Mouse (Mus musculus): ENCODE measurements around the gene Atg5. TPM values are rescaled to one million over a fixed set of nuclear protein-coding genes. Genes with fewer than 3 reads are reported as not detected.

Gene Atg5
- total RNA-seq, 1 experiment from 2014 or later, result 36.6 TPM

DNA sequence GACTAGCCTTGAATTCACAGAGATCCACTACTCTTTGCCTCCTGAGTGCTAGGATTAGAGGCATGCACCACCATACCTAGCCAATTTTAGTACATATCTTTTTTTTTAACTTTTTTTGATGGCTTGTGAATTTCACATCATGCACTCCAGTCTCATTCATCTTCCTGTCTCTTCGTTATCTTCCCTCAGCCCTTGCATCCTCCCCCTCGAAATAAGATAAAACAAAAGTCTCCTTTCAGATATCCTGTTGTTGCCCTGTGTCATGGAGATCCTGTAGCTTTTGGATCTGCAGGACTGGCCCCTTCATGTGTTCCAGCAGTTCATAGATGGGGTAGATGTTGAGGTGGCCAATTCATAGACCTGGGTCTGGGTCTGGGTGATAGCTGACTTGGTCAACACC is 106.5 kb downstream of the Atg5 start:
- no peak for ATAC-seq (replicated peaks; ENCODE audit: insufficient number of reproducible peaks, low FRiP score, low TSS enrichment, poor library complexity, severe bottlenecking)

DNA sequence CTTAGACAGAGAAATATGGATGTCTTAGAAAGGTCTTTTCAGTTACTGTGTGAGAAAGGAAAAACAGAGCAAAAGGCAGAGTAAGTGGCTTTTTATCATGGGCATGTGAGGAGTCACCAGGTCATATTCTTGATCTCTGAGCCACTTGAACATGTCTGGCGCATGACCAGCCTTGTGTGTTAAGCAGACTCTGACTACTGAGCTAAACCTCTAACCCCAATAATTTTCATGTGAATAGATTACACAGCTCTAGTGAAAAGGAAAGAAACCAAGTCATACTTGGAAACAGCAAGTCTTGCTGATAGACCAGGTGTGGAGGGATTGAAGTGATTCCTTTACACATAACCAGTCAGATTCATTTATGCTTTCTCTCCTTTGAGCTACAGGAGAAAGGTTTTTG is 107.3 kb downstream of the Atg5 start:
- no peak for ATAC-seq (replicated peaks; ENCODE audit: insufficient number of reproducible peaks, low FRiP score, low TSS enrichment, poor library complexity, severe bottlenecking)

DNA sequence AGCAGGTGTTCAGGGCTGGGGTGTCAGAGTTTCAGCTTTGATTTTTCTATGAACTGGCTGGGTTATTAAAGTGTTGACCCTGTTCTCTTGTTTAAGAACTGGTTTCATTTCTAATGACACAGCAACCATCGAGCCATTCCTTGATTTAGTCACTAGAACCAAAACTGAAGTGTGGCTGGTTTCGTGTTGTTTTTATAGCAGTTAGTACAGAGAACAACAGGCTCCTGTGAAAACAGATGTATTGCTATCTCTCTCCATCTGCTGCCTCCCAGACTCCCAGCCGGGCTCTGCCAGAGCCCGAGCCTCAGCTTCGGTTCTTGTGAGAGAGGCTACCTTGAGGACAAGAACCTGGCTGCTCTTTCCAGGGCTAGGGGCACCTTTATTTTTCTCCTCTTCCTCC is 109.7 kb downstream of the Atg5 start:
- no peak for ATAC-seq (replicated peaks; ENCODE audit: insufficient number of reproducible peaks, low FRiP score, low TSS enrichment, poor library complexity, severe bottlenecking)

- ATAC-seq (replicated peaks; ENCODE audit: insufficient number of reproducible peaks, low FRiP score, low TSS enrichment, poor library complexity, severe bottlenecking), result no peak
Measured at GRCm38 (mm10) chr10:44378403-44378802, 110.2 kb downstream of the Atg5 start.

DNA sequence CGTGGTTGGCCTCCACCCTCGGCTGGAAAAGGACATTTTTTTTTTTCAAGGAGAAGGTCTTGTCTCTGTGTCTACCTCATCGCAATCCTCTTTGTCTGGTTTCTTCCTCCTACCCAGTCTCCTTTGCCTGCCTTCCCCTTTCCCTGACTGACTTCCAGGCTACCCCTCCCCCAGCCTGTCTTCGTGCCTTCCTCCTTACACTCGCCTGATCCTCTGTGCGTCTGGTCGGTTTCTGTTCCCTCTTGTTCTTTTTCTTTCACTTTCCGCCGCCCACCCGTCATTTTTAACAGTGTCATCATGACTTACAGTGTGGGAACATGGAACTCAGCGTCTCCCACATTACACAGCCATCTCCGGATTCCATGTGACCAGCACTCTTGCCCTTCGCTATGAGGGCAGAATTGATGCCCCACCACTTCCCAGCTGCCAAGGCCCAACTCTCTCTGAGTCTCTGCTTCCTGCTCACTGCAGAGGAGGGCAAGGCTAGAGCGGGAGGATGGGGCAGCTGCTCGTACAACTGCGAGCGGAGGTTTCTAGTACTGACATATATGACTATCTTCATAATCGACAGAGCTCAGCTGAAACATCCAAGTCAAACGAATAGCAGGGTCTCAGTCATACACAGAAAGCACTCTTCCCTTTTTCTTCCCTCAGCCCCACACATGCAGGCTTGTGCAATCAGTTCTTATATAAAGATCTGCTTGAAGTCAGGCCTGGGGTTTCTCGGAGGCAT is 112.5 kb downstream of the Atg5 start:
- peak; percentile 89 for ATAC-seq (replicated peaks; ENCODE audit: insufficient number of reproducible peaks, low FRiP score, low TSS enrichment, poor library complexity, severe bottlenecking)

- no peak for ATAC-seq (replicated peaks; ENCODE audit: insufficient number of reproducible peaks, low FRiP score, low TSS enrichment, poor library complexity, severe bottlenecking)
Measured at GRCm38 (mm10) chr10:44381397-44381796, 113.2 kb downstream of the Atg5 start.

GRCm38 (mm10) chr10:44381948-44382347 is 113.8 kb downstream of the Atg5 start:
- ATAC-seq (replicated peaks; ENCODE audit: insufficient number of reproducible peaks, low FRiP score, low TSS enrichment, poor library complexity, severe bottlenecking), result no peak

GRCm38 (mm10) chr10:44383213-44383612 is 115.1 kb downstream of the Atg5 start:
- ATAC-seq (replicated peaks; ENCODE audit: insufficient number of reproducible peaks, low FRiP score, low TSS enrichment, poor library complexity, severe bottlenecking), result no peak

DNA sequence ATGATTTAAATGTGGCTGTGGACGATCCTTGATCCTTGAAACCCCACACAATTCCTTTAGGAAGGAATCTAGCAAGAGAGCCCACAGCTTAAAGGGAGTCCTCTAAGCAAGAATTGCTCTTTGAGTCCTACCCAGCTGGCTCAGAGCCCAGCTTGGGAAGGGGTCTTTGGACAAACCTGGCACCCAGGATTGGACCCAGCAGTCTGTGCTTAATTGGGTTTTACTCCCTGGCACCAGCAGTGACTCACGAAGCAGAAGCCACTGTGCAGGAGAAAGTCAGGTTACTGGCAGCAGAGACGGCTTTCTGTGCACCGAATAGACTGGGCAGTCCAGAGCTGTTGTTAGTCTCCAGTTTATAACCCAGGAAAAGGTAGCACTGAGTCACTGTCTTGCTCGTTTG is 117.1 kb downstream of the Atg5 start:
- no peak for ATAC-seq (replicated peaks; ENCODE audit: insufficient number of reproducible peaks, low FRiP score, low TSS enrichment, poor library complexity, severe bottlenecking)

GRCm38 (mm10) chr10:44388706-44389233 is 120.6 kb downstream of the Atg5 start:
- ATAC-seq (replicated peaks; ENCODE audit: insufficient number of reproducible peaks, low FRiP score, low TSS enrichment, poor library complexity, severe bottlenecking), result no peak

DNA sequence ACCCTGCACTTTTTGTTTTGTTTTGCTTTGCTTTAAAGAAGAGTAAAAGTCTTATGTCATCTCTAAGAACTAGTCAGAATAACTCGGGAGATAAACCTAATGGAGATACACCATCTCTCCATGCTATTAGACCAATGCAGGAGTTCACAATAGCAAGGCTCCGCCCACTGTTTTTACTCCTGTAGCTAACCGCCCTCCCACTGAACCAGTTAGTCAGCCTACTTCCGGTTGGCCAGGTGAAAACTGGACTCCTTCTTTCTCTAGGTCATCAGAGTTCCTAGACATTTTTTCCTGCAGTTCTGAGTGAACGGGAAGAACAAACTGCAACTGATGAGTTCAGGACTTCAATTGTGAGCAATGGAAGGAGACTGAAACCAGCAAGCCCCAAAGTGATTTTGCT is 122.1 kb downstream of the Atg5 start:
- ATAC-seq (replicated peaks; ENCODE audit: insufficient number of reproducible peaks, low FRiP score, low TSS enrichment, poor library complexity, severe bottlenecking), result no peak

DNA sequence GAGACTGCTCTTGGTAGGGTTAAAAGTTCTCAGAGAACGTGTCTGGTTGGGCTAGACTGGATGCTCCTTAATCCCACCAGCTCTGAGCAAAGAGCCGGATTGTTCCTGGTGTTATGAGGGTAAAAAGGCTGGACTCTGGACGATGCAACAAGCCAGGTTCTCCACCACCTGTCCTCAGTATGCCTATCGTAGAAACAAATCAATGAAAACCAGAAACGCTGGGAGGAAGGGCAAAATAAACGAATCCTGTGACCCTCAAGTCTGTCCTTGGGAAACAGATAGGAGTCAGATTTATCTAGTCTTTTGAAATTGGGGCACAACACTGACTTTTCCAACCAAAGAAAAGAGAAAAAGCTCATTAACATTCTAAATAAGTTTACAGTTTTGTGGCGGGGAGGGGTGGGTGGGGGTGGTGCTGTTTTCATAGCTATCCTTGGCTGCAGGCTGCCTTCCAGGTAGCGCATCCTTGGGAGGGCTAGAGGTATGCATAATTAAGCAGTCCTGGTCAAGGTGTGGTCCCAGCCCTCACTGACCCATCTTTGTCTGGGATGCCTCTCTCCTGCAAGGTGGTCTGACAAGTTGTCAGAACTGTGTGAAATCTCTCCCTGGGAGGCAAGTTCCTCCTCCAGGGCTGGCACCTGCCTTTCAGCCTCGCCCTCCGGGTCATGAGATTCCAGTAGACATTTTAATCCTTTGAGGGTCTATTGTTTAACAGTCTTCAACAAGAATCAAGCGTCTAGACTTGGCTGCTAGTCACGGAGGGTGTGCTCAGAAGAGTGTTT is 123.5 kb downstream of the Atg5 start:
- ATAC-seq (replicated peaks; ENCODE audit: insufficient number of reproducible peaks, low FRiP score, low TSS enrichment, poor library complexity, severe bottlenecking), result no peak

- ATAC-seq (replicated peaks; ENCODE audit: insufficient number of reproducible peaks, low FRiP score, low TSS enrichment, poor library complexity, severe bottlenecking), result no peak
Measured at GRCm38 (mm10) chr10:44392855-44393254, 124.7 kb downstream of the Atg5 start.

- peak; percentile 38; the same call in 1 of the 2 replicates for ATAC-seq (replicated peaks; ENCODE audit: insufficient number of reproducible peaks, low FRiP score, low TSS enrichment, poor library complexity, severe bottlenecking)
Measured at GRCm38 (mm10) chr10:44400119-44400518, 132.0 kb downstream of the Atg5 start.

DNA sequence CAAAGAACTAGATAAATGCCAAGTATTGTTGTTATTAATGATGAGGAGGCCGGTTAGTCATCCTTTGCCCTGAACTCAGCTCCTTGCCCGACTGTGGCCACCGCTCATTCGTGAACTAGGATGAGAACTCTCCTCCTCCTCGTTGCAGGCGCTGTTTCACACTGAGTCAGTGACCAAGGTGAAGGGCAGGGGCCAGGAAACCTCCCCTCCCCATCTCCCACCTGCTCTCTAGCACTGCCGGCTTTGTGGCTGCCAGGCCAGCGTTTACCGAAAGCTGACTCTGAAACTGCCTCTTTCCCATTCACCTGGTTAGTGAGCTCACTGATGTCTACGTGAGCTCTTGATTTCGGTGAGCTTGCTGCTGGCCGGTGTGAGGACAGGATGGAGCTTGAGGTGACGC is 132.4 kb downstream of the Atg5 start:
- no peak for ATAC-seq (replicated peaks; ENCODE audit: insufficient number of reproducible peaks, low FRiP score, low TSS enrichment, poor library complexity, severe bottlenecking)

DNA sequence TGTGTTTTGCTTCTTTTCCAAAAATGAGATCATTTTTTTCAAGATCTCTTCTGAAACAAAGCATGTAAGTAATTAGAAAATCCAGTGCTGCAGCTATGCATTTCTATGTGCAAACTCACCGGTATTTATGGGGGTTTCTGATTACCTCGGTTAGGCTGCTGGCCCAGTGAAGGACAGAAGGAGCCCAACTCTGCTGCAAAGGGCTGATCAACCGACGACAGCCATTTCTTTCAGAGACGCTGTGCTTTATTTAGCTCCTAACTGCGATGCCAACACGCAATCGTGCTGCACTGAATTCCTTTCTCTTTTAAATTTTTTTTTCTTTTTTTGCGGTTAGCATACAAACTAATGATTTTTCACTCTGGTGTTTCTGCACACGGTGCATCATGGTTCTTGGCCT is 133.4 kb downstream of the Atg5 start:
- no peak for ATAC-seq (replicated peaks; ENCODE audit: insufficient number of reproducible peaks, low FRiP score, low TSS enrichment, poor library complexity, severe bottlenecking)

DNA sequence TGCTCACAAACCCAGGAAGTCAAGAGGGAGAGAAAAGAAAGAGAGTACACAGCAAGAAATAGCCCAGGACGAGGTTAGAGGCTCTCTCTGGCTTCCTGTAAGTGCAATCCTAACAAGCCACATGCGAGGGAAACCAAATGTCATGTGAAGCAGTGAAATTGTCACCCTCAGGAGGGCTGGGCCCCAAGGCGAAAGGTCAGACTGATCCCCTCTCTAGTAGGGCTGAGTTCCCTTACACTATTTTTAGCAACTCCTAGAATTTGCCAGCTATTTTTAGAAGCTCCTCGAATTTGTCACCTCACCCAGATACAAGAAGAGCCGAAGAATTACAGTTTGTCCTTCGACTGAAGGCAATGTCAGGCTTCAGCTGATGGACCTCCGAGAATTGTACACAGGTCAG is 135.3 kb downstream of the Atg5 start:
- ATAC-seq (replicated peaks; ENCODE audit: insufficient number of reproducible peaks, low FRiP score, low TSS enrichment, poor library complexity, severe bottlenecking), result peak; percentile 77

DNA sequence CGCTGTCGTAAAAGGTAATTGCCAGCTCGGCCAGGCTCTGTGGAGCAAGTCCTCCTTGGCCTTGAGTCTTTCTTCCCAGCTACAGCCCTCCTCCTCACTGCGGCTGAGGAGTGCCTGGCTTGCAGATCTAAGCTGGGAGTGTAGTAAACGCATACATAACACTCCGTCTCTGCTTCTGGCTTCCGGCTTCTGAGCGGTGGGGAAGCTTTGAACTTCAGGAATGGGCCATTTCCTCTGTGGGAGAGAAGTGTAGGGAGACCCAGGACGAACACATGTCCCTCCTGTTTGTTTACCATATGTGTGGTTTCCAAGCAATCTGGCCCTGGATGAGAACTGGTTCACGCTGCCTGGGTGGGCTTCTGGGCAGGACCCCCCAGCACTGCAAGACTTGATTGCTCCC is 140.9 kb downstream of the Atg5 start:
- ATAC-seq (replicated peaks; ENCODE audit: insufficient number of reproducible peaks, low FRiP score, low TSS enrichment, poor library complexity, severe bottlenecking), result no peak

DNA sequence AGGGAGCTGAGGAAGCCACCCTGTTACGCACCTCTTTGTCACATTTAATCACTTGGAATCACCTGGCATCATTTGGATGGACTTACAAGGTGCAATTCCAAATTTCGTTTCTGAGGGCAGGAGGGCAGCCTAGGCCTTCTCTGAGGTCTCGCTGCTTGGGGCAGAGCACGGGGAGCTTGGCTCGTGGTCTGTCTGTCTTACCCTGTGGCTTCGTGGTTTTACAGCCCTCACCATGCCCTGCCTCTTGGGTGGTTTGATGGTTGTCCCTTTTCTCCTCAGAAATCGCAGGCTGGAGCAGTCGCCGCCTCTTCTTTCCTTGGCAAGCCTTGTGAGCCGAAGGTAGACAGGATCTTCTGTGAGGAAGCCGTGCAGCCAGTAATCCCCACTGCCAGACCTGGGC is 141.8 kb downstream of the Atg5 start:
- ATAC-seq (replicated peaks; ENCODE audit: insufficient number of reproducible peaks, low FRiP score, low TSS enrichment, poor library complexity, severe bottlenecking), result no peak

Measured in monocyte, adult 5-6 weeks (primary cell).